Mouse (Mus musculus): ENCODE results near the gene Rfx7.

DNA sequence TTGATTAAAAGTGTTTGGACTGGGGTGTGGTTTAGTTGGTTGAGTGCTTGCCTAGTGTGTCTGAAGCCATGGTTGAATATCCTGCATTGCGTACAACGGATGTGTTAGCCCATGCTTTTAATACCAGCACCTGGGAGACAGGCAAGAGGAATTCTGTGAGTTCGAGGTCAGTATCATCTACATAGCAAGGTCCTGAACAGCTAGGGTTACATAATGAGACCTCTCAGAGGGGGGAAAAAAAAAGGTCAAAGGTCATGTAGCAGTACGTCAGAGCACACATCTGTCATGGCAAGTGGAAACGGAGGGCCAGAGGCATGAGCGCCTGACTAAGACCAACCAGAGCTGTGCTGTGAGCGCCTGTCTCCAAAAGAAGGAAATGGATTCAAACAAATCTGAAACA is 133.5 kb downstream of the Rfx7 start:
- TF ChIP-seq CTCF (IDR thresholded peaks at IDR 0.05; ENCODE audit: low read depth) (no peak), EP300 (IDR thresholded peaks at IDR 0.05; ENCODE audit: low read depth) (no peak)
